Mouse (Mus musculus) activated CD4-positive, CD25-positive, alpha-beta regulatory T cell, adult 9 weeks (primary cell): ENCODE data around the gene Vmn1r14. TPM values are rescaled to one million over a fixed set of nuclear protein-coding genes. Genes with fewer than 3 reads are reported as not detected.

Source experiments
- polyA plus RNA-seq: library from polyadenylated mRNA; unstranded; fragments of 100-300 nt; shearing (Covaris generic); gene quantifications from one replicate; pipeline ENCODE4 v1.2.1, GENCODE M21; 2017

Gene Vmn1r14
- polyA plus RNA-seq, result not detected

GRCm38 (mm10) chr6:57231386-57231785 lies at the start of gene Vmn1r14:
Vmn1r14 (plus strand) TSS chr6:57231686.

GRCm38 (mm10) chr6:57202990-57203389 lies 28.5 kb upstream of the Vmn1r14 start, which contains the start of gene Vmn1r13:
Vmn1r13 (plus strand) TSS chr6:57203290.

GRCm38 (mm10) chr6:57257652-57258051 lies 26.2 kb downstream of the Vmn1r14 start, which contains the start of gene Vmn1r15:
Vmn1r15 (plus strand) TSS chr6:57257952.

Other genes starting within 250 kb of the Vmn1r14 start
- 0.04 TPM for gene Vmn1r6, start 234.4 kb upstream of the Vmn1r14 start, polyA plus RNA-seq
- not detected for gene Vmn1r7, start 206.4 kb upstream of the Vmn1r14 start, polyA plus RNA-seq
- not detected for gene Vmn1r8, start 199.4 kb upstream of the Vmn1r14 start, polyA plus RNA-seq
- gene Vmn1r9, start 164.9 kb upstream of the Vmn1r14 start, polyA plus RNA-seq, result not detected
- not detected for gene Vmn1r10, start 122.2 kb upstream of the Vmn1r14 start, polyA plus RNA-seq
- not detected for gene Vmn1r11, start 98.2 kb upstream of the Vmn1r14 start, polyA plus RNA-seq
- gene Vmn1r12, start 74.8 kb upstream of the Vmn1r14 start, polyA plus RNA-seq, result not detected
- gene Vmn1r13, start 28.4 kb upstream of the Vmn1r14 start, polyA plus RNA-seq, result 0.24 TPM
- gene Vmn1r15, start 26.3 kb downstream of the Vmn1r14 start, polyA plus RNA-seq, result not detected
- gene Vmn1r16, start 97.8 kb downstream of the Vmn1r14 start, polyA plus RNA-seq, result not detected
- gene Vmn1r17, start 132.0 kb downstream of the Vmn1r14 start, polyA plus RNA-seq, result not detected
- gene Vmn1r18, start 164.1 kb downstream of the Vmn1r14 start, polyA plus RNA-seq, result not detected
- not detected for gene Vmn1r19, start 172.1 kb downstream of the Vmn1r14 start, polyA plus RNA-seq
- gene Vmn1r20, start 197.2 kb downstream of the Vmn1r14 start, polyA plus RNA-seq, result not detected